Mouse (Mus musculus): ENCODE results near the gene Erp29.
A peak's percentile ranks its signal among the peaks of the same experiment; 100 is the strongest.

Gene Erp29

DNA sequence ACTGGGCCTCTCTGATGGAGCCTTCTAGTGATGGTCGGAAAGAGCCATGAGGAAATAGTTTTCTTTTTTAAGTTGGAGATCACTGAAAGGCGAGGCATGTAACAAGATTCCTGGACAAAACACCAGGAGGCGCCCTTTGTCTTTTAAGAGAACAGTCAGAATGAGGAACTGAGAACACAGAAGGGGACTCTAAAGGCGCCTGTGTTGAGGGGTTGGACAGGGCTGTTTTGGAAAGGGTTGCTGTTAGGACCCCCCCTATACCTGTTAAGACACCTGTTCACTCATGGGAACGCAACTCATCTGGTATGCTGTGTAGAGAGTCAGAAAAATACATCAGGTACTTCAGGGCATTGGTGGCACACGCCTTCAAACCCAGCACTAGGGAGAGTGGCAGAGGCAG, 2.3 kb downstream of the Erp29 start:
- peak; percentile 47 for DNase-seq (ENCODE audit: low spot score)

DNA sequence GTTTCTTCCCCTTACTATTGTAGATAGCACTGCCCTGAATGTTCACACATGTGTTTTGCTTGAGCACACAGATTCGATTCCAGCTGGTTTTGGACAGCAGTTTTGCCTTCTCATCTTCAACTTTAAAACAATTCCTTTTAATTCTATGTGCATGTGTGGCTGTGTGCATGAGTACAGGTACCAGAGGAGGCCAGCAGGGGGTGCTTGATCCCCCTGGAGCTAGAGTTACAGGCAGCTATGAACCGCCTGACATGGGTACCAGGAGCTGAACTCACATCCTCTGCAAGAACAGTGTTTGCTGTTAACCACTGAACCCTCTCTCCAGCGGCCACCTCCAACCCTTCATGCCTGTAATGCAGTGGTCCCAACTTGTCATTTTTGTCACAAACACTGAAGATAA, 3.9 kb downstream of the Erp29 start:
- no peak for DNase-seq (ENCODE audit: low spot score)

DNA sequence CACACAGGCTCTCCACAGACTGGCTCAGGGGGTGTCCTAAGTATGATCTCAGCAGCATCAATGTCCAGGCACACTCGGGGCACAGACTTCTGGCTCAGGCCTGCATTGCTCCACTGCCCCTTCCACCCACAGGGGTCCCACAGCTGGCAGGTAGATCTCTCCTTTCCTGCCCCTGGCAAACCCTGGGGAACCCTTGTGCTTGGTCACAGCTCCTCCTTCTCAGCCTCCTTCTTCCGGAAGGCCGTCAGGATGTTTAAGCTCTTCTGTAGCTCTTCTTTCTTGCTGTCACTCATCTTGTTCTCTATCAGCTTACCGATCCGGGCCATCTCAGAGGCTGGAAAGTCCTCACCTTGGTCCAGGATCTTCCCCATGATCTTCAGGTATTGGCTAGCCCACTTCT, 7.4 kb downstream of the Erp29 start:
- no peak for DNase-seq (ENCODE audit: low spot score)

DNA sequence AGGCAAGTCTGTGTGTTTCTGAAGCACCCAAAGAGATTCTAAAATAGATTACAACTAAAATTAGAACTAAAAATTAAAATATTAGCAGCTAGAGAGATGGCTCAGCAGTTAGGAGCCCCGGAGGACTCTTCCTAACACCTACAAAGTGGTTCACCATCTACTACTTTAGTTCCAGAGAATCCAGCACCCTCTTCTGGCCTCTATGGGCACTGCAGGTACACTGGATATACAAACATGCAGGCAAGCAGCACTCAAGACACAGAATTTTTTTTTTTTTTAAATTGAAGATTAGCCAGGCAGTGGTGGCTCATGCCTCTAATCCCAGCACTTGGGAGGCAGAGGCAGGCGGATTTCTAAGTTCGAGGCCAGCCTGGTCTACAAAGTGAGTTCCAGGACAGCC, 8.8 kb downstream of the Erp29 start:
- peak; percentile 64 for DNase-seq (ENCODE audit: low spot score)

DNA sequence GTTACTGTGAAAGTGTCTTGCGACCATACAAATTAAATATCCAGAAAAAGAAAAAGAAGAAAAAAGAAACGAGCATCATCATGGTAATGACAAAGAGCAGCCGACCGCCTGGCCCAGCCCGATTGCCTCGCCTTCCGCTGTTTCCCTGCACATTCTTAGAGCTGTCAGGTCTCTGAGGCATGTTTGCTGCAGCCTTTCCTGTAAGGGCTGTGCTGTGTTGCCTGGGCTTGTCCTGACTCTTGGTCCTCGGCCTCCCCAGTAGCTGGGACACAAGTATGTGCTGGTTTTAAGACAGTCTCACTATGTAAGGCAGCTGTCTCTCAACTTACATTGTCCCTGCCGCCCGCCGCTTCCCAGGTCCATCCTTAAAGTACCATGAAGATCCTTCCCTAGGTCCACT, 13.6 kb downstream of the Erp29 start:
- DNase-seq (ENCODE audit: low spot score): no peak

DNA sequence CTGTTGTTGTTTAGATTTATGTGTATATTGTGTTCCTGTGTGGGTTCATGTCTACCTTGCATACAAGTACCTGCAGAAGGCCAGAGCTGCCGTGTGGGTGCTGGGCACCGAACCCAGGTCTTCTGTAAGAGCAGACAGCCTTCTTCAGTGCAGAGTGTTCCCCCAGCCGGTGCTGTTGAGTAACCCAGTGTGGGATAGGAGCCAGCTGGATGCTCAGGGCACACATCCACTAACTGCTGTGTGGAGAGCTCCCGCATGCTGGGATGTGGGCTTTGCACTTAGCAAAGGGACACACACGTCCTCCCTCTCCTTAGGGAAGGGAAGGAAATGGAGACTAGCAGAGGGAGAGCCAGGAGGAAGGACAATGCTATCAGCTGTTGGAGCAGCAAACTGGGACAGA, 14.2 kb downstream of the Erp29 start:
- no peak for DNase-seq (ENCODE audit: low spot score)

DNA sequence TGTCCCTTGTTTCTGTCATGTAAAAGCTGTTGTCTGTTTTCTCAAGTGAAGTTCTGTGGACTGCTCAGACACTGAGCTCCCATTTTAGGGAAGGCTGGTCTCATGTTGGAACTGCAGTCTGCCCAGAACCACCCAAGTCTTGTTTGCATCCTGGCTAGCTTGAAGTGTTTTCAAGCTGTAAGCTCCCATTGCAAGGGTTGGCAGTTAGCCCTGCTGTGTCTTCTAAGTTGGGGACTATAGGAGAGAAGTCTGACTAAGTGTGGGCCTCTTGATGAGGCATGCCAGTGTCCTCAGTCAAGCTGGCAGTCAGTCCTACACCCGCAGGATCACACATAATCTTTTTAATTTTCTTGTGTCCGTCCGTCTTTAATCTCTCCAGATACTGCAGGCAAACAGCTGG, 23.4 kb downstream of the Erp29 start:
- DNase-seq (ENCODE audit: low spot score): no peak

DNA sequence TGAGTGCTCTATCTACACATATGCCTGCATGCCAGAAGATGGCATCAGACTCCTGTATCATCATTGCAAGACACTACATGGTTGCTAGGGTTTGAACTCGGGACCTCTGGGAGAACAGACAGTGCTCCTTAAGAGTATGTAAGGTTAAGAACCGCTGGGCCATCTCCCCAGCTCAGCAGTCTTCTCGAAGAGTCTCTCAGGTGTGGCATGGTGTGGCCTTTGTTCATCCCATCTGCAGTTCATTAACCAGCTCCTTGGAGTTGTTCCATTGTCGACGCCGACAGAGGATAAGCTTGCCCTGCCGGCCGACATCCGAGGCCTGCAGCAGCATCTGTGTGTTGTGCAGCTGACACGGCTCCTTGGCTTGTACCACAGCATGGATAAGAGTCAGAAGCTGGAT, 29.0 kb downstream of the Erp29 start:
- DNase-seq (ENCODE audit: low spot score): no peak

DNA sequence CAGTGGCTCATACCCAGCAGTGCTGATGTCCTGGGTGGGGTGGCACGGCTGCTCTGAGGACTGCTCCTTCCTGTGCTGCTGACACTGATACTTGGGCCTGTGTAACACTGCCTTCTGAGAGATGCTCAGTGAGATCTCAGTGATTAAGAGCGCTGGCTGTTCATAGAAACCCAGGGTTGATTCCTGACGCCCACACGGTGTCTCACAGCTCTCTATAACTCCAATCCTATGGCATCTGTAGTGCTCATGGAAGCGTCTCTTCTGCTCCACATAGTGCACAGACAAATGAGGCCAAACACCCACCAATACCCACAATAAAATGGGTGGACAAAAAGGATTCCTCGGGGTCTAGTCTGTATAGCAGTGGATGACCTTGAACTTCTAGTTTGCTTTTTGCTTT, 29.5 kb downstream of the Erp29 start:
- DNase-seq (ENCODE audit: low spot score): no peak

DNA sequence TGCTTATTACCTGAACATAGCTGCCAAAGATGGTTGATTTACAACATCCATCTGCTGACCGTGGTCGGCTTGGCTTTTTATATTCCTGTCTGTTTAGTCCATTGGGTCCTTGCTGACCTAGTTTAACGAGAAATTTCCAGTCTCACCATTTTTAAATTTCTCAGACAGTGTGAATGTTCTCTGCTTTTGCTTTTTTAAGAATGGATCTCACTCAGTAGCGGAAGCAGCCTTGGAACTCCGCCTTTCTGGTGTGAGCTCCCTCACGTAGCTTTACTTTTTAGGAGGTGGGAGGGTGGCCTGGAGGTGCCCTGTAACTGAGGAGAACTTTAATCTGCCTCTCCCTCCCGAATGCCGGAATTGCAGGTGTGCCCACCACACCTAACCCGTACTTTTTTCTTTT, 31.6 kb downstream of the Erp29 start:
- no peak for DNase-seq (ENCODE audit: low spot score)

DNA sequence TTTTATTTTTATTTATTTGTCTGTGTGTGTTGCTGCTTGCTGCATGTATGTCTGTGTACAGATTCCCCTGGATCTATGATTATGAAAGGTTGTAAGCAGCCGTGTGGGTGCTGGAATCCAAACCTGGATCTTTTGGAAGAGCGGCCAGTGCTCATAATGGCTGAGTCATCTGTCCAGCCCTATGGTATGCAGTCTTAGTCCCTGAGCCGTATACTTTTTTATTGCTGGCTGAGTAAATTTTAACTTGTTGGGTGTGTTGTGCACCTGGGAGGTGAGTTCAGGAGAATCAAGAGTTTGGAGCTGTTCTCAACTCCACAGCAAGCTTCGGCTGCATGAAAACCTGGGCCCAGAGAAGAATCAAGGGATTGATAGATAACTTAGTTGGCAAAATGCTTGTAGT, 41.3 kb downstream of the Erp29 start:
- DNase-seq (ENCODE audit: low spot score): no peak

DNA sequence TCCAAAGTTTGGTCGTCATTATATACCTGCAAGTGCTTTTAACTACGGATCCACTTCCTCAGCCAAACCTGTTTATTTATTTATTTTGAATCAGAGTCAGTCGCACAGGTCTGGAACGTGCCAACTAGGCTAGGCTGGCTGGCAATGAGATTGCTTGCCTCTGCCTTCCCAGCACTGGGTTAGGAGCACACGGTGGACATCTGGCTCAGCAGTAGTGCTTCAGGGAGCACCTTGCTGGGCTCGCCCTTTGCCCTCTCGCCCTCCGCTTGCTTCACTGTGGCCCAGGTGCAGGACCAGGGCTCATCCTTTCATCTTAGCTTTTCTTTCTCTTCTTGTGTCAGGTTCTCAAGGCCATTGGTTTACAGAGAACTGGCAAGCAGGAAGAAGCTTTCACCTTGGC, 44.5 kb downstream of the Erp29 start:
- no peak for DNase-seq (ENCODE audit: low spot score)

DNA sequence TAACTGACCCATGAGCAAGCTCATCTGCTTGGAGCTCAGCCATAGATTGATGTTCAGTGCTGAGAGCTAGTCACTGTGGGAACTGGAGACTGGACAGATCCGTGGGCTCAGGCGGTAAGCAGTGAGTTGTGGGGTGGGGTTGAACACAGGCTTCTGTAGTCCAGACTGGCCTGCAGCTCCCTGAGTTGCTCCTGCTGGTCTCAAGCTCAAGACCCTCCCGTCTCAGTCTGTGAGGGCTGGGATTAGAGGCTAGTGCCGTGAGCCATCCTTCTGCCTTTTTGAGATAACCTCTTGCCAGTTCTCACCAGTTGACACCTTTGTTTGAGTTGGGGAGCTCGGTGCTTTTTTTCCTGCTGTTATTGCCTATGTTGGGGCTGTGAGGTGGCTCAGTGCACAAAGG, 51.5 kb downstream of the Erp29 start:
- no peak for DNase-seq (ENCODE audit: low spot score)

DNA sequence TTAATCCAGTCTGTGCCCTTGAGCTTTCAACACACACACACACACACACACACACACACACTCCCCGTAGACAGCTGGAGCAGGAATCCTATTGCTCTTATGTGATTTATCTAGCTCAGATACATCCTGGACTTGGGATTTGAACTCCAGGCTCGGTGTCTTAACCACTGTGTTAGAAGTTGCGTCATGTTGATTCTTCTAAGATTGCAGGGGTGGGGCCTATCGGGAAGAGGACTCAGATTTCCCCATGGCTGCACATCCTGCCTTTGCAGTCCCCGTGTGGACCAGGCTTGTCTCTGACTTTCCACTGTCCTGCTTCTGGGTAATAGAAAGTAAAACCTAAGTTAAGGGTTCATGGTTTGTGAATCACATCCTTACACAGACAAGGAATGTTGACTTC, 52.2 kb downstream of the Erp29 start:
- DNase-seq (ENCODE audit: low spot score): no peak

DNA sequence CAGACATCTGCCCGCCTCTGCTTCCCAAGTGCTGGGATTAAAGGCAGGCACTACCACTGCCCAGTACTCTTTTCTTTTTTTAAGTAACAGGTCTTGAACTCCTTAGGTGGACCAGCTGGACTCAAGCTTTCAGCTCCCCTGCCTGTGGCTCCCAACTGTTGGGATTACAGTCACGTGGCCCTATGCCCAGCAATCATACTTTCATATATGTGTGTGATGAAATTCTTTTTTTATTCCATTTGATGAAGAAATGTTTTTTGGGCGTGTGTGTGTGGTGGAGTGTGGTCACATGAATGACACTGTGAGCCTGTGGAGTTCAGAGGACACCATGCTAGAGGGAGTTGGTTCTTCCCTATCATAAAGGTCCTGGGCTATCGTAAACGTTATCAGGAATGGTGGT, 52.8 kb downstream of the Erp29 start:
- DNase-seq (ENCODE audit: low spot score): no peak

DNA sequence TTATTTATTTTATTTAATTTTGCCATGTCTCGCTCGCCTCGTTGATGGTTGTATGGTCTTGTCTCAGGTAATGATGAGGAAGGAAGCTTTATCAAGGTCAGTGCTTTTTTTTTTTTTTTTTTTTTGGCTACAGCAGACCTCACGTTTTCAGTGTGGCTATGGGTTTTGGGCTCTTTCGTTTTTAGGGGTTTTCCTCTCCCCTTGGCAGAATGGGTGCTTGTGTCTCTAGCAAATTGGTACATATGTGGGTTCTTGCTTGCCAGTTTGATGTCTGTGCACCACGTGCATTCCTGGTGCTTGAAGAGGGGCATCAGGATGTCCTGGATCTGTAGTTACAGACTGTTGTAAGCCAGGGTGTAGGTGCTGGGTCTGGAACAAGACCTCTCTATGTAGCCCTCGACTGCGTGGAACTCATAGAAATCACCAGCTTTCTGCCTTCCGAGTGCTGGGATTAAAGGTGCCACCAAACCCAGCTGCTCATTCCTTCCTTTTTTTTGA, 53.3 kb downstream of the Erp29 start:
- DNase-seq (ENCODE audit: low spot score): no peak

DNA sequence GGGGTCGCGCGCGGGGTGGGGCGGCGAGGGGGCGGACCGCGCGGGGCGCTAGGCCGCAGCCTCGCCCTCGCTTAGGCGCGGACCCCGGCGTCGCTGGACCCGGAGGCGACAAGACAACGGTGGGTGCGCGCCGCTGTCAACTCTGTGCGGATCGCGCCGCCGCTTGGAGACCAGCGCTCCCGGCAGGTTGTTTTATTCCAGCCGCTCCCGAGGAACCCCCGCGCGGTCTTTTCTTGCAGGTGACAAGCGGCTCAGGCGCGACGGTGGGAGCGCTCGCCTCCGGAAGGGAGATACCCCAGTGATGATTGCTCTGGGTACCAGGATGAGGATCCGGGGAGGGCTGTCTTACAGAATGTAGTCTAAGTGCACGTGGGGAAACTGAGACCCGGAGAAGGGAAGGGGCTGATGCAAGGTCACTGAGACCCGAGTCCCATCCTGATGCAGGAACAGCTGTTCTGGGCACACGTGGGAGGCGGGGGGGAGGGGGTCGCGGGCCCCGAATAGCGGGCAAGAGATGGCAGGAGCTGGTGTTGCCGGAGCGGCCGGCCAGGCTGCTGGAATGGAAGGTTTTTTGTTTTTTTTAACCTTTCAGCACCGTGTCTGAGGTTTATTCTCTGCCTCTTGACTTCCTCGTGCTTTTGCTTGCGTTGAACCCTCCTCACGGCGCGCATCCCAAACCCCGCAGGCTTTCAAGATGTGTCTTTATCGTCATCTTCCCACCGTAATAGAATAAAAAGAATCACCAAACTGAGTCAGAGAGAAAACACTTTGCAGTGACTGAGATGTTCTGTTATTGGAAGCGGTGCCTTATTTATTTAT, 54.0 kb downstream of the Erp29 start:
- DNase-seq (ENCODE audit: low spot score): peak; percentile 38

DNA sequence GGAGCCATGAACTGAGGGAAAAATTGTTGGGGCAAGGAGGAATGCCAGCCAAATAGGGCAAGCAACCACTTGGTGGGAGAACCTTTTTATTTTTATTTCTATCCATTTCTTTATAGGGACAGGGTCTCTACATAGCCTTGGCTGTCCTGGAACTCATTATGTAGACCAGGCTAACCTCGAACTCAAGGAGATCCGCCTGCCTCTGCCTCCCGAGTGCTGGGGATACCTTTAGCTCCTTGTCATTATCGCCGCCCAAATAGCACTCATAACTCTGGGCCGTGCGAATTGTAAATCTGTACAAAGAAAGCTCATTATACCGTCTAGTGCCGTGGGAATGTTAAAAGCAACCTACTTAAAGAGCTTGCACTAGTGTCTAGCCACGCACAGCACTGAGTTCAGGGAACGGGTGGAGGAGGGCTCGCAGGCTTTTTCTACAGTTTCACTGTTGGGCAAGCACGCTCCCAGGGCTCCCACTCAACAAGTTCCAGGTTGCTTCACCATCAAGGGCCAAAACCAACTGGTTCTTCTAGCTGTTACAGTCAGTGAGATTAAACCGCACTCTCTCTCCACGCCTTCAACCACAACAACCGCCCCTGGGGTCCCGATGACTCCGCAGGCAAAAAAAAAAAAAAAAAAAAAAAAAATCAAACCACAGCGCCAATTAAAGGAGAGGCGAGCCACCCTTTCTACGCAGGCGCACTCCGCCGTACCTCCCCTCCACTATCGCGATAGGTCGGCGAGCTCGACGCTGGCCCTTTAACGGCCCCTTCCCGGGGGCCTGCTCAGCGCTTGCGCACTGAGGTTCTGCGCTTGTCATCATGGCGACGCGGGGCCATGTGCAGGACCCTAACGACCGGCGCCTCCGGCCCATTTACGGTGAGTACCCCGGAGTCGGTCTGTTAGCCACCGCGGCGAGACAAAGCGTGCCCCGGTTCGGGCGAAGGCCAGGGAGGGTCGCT, 54.8 kb downstream of the Erp29 start, which contains the start of gene Naa25:
TSS of gene Naa25 (plus strand) at position 750 of the 959 bp plus-strand sequence.
- DNase-seq (ENCODE audit: low spot score): peak; percentile 99

DNA sequence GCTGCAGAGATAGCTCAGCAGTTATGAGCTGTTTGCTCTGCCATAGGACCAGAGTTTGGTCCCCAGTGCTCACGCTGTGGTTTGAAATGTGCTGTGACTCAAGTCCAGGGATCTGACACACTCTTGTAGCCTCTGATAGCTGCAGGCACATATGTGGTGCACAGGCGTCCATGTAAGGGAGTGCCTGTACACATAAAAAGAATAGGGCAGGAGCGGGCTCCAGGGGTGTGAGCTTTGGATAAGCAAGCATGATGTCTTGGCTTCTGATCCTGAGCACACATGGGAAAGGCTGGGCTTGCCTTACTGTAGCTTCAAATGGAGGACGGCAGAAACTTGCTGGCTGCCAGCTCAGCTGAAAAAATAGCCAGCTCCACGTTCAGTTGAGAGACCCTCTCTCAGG, 56.7 kb downstream of the Erp29 start:
- DNase-seq (ENCODE audit: low spot score): no peak

DNA sequence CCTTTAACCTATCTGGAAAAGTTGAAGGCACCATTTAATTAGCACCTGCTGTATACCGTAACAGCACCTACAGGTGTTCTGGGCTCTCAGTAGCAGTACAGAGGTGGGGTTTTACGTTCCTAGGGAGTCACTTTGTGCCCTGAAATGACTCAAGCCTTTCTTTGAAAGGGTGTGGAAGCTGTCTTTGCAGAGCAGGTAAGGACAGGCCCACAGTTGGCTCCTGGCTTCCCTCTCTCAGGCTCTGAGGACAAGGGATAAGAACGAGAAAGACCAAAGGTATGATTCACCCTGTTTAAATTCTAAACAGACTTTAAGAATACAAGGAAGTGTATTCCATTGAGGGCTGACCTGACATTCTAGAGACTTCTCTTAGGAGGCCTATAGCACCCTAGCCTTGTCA, 58.9 kb downstream of the Erp29 start:
- no peak for DNase-seq (ENCODE audit: low spot score)

DNA sequence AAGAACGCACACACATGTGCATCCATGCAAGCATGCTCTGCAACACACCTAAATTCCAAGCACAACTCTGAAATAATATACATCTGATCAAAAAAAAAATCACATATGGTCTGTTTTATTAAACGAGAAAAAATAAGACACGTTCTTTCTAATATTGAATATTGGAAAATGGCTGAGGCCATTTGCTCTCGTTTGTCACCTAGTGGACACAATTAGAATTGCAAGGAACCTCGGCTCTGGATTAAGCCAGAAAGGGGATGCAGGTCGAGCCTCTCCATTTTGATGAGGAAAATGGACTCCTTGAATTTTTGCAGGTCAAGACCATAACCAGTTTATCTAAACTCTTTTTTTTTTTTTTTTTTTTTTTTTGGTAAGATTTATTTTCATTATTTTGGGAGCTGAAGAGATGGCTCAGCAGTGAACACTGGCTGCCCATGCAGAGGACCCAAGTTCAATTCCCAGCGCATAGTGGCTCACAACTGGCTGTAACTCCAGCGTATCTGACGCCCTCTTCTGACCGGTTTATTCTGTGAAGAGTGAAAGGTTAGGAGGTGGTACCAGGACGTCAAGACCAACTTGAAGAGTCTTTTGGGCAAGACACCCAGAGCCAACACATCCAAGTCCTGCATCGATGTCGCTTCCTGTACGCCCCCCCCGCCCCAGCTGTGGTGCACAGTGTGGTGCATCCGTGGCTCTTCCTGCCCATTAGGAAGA, 59.5 kb downstream of the Erp29 start:
- peak; percentile 62 for DNase-seq (ENCODE audit: low spot score)

DNA sequence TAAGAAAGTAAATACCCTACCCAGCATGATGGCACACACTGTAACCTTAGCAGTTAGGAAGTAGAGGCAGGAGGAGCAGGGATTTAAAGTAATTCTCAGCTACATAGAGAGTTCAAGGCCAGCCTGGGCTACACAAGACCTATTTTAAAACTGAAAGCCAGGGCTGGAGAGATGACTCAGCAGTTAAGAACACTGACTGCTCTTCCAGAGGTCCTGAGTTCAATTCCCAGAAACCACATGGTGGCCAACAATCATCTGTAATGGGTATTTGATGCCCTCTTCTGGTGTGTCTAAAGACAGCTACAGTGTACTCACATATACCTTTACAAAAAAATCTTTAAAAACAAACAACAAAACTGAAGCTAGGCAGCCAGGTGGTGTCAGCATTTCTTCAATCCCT, 62.6 kb downstream of the Erp29 start:
- no peak for DNase-seq (ENCODE audit: low spot score)
